Mouse (Mus musculus) stomach, postnatal 0 days (tissue): ENCODE measurements around the gene Wdr11. TPM values are rescaled to one million over a fixed set of nuclear protein-coding genes. Genes with fewer than 3 reads are reported as not detected.

Experiments used
- ATAC-seq: fragments of 200-750 bp; cut with Nextera tagmentation; 2 replicates; pipeline ENCODE4 v1.8.0; 2017; ENCODE audit not compliant: low FRiP score, low TSS enrichment
- DNase-seq: peaks from one replicate; pipeline ENCODE4 v3.0.0-alpha.2; 2016; ENCODE audit warnings: low spot score
- H3K27ac ChIP-seq: fragments of 300-500 bp; sonication (generic); replicated peaks from 2 replicates; pipeline ENCODE4 v1.5.1; 2014; ENCODE audit warnings: mild to moderate bottlenecking, control low read depth
- H3K27me3 ChIP-seq: fragments of 300-500 bp; sonication (generic); 2 replicates; pipeline ENCODE4 v1.6.1; 2014; ENCODE audit warnings: low read length; ENCODE audit not compliant: control insufficient read depth, insufficient read depth
- H3K36me3 ChIP-seq: fragments of 300-500 bp; sonication (generic); 2 replicates; pipeline ENCODE4 v1.6.1; 2014; ENCODE audit warnings: low read length, mixed read lengths; ENCODE audit not compliant: control insufficient read depth, insufficient read depth
- H3K4me1 ChIP-seq: fragments of 300-500 bp; sonication (generic); replicated peaks from 2 replicates; pipeline ENCODE4 v1.6.1; 2014; ENCODE audit warnings: antibody characterized with exemption; ENCODE audit not compliant: control insufficient read depth, insufficient read depth
- H3K4me2 ChIP-seq: fragments of 300-500 bp; sonication (generic); replicated peaks from 2 replicates; pipeline ENCODE4 v1.6.1; 2014; ENCODE audit warnings: low read depth, mild to moderate bottlenecking, control low read depth, moderate library complexity
- H3K4me3 ChIP-seq: fragments of 300-500 bp; sonication (generic); 2 replicates; pipeline ENCODE4 v1.5.1; 2014; ENCODE audit warnings: low read depth, low read length, control low read depth
- H3K9ac ChIP-seq: fragments of 300-500 bp; sonication (generic); 2 replicates; pipeline ENCODE4 v1.6.1; 2014; ENCODE audit warnings: mild to moderate bottlenecking, low read length, control low read depth, mixed read lengths
- H3K9me3 ChIP-seq: fragments of 300-500 bp; sonication (generic); 2 replicates; pipeline ENCODE4 v1.6.1; 2016; ENCODE audit warnings: low read length; ENCODE audit not compliant: control insufficient read depth
- CTCF ChIP-seq: IDR thresholded peaks from 2 replicates; pipeline ENCODE4 v1.5.1; 2016; ENCODE audit warnings: antibody characterized with exemption, low read depth, mild to moderate bottlenecking, moderate library complexity
- EP300 ChIP-seq: optimal IDR thresholded peaks from 2 replicates; pipeline ENCODE3; 2016; ENCODE audit warnings: antibody characterized with exemption
- WGBS: fragments of 180-500 bp; shearing (Covaris S2); extraction: QIAGEN DNeasy Blood & Tissue Kit; methylation state at CpG from one replicate; pipeline ENCODE4 v1.1.7; 2014; 5-methylcytosine and 5-hydroxymethylcytosine counted together
- polyA plus RNA-seq: library from polyadenylated mRNA; unstranded; fragments of >200 nt; fragmentation: Nextera tagmentation; extraction: Ambion mirVana; gene quantifications from 2 replicates; pipeline ENCODE4 v1.2.1, GENCODE M21; 2015

Wdr11 gene
- polyA plus RNA-seq, 1 experiment from 2014 or later: 13.9 TPM

- H3K9me3 ChIP-seq: no peaks in the 10 kb centered on the region
- 40% methylated on average over 18 of the region's 18 CpGs for WGBS
- H3K4me1 ChIP-seq: no peaks in the 10 kb centered on the region
- no peaks in the 10 kb centered on the region for H3K27me3 ChIP-seq
- H3K4me2 ChIP-seq: no peak overlapping the region
- peak; percentile 44 for DNase-seq
- no peaks in the 10 kb centered on the region for H3K36me3 ChIP-seq
- H3K27ac ChIP-seq: peak overlapping the region; percentile 76
- H3K9ac ChIP-seq: no peak overlapping the region
- TF ChIP-seq CTCF: no peak
- TF ChIP-seq EP300: peak; percentile 60
- H3K4me3 ChIP-seq: no peak overlapping the region
- ATAC-seq: peak; percentile 58
These were observed 80.3 kb downstream of the Wdr11 start for GRCm38 (mm10) chr7:129671675-129672651.

DNA sequence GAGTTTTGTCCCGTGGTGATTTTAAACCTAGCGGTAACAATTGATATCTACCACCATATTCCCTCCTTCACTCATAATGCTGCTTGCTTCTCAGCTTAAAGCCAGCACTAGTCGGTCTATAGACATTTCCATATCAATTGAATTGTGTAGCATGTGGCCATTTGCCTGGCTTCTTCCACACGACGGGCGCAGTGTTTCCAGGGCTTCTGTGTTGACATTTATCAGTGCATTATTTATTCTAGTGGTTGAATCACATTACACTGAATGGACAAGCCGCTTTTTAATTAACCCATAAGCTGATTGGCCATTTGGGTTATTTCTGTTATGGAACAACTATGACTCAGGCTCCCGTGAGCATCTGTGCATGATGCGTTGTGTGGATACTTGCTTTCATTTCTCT lies 82.1 kb downstream of the Wdr11 start:
- H3K9ac ChIP-seq: no peak overlapping the region
- TF ChIP-seq EP300 (no peak), CTCF (no peak)
- no peak overlapping the region for H3K4me2 ChIP-seq
- DNase-seq (no peak), ATAC-seq (no peak)
- H3K9me3 ChIP-seq: no peaks in the 10 kb centered on the region
- no peak overlapping the region for H3K27ac ChIP-seq
- H3K4me1 ChIP-seq: peaks cover 2% of the 10 kb centered on the region; the same call in 1 of the 2 replicates
- no peaks in the 10 kb centered on the region for H3K27me3 ChIP-seq
- H3K36me3 ChIP-seq: no peaks in the 10 kb centered on the region
- no peak overlapping the region for H3K4me3 ChIP-seq
- WGBS: 68% methylated on average over 9 of the region's 9 CpGs

GRCm38 (mm10) chr7:129674558-129674957 lies 82.9 kb downstream of the Wdr11 start:
- ATAC-seq (no peak), DNase-seq (no peak)
- Histone ChIP-seq H3K4me3 (no peak overlapping the region), H3K27ac (no peak overlapping the region), H3K4me2 (no peak overlapping the region), H3K4me1 (peaks cover 5% of the 10 kb centered on the region; the same call in 1 of the 2 replicates), H3K27me3 (no peaks in the 10 kb centered on the region), H3K9ac (no peak overlapping the region), H3K9me3 (no peaks in the 10 kb centered on the region), H3K36me3 (no peaks in the 10 kb centered on the region)
- 72% methylated on average over 4 of the region's 4 CpGs for WGBS
- no peak for TF ChIP-seq EP300
- TF ChIP-seq CTCF: no peak

DNA sequence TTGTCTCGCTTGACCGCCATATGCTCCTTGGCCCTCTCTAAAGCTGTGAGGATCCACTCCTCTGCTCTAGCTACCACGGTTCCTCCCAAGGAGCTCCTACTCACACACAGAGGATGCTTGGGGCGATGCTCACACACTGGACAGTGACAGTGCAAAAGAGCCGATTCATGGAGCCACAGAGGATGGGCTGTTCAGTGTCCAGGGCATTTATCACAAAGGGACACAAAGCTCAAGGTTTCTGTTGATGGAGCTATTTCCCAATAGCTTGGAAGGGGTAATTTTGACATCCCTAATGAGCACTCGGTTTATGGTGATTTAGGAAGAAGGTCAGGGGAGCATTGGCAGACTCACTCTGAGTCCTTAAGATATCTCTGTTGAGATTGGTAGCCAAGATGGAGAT lies 84.2 kb downstream of the Wdr11 start:
- Histone ChIP-seq H3K4me3 (no peak overlapping the region), H3K27ac (no peak overlapping the region), H3K4me1 (peaks cover 5% of the 10 kb centered on the region; the same call in 1 of the 2 replicates), H3K9me3 (no peaks in the 10 kb centered on the region), H3K36me3 (no peaks in the 10 kb centered on the region), H3K4me2 (no peak overlapping the region), H3K27me3 (no peaks in the 10 kb centered on the region), H3K9ac (no peak overlapping the region)
- DNase-seq: no peak
- no peak for TF ChIP-seq EP300
- no peak for TF ChIP-seq CTCF
- ATAC-seq: no peak
- WGBS: 91% methylated on average over 6 of the region's 6 CpGs

GRCm38 (mm10) chr7:129677141-129677540 lies 85.5 kb downstream of the Wdr11 start:
- Histone ChIP-seq H3K4me1 (peaks cover 5% of the 10 kb centered on the region; the same call in 1 of the 2 replicates), H3K27ac (no peak overlapping the region), H3K4me3 (no peak overlapping the region), H3K27me3 (no peaks in the 10 kb centered on the region), H3K4me2 (no peak overlapping the region), H3K36me3 (no peaks in the 10 kb centered on the region), H3K9me3 (no peaks in the 10 kb centered on the region), H3K9ac (no peak overlapping the region)
- DNase-seq (no peak), ATAC-seq (no peak)
- TF ChIP-seq EP300: no peak
- no peak for TF ChIP-seq CTCF
- WGBS: 74% methylated on average over 4 of the region's 4 CpGs

DNA sequence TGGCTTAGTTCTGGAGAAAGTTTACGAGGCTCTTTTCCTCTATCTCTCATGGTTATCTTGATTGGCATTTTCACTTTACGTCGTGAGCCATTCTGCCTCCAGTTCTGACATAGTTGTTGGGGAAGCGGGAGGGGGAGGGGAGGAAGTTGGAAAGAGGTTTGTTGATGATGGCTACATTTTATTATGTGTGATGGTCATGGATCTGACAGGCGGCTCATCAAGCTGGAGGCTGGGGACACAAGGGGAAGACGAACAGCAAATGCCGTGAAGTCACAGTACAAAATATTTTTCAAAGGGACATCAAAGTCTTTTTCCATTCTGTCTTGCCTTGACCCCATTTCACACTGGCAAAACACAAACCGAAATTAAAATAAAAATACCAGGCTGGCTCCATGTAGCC lies 86.8 kb downstream of the Wdr11 start:
- Histone ChIP-seq H3K36me3 (no peaks in the 10 kb centered on the region), H3K27ac (peak overlapping the region; percentile 56; the same call in 1 of the 2 replicates), H3K4me3 (no peak overlapping the region), H3K9me3 (no peaks in the 10 kb centered on the region), H3K9ac (no peak overlapping the region), H3K4me1 (peaks cover 5% of the 10 kb centered on the region; the same call in 1 of the 2 replicates), H3K4me2 (no peak overlapping the region), H3K27me3 (no peaks in the 10 kb centered on the region)
- TF ChIP-seq CTCF: no peak
- ATAC-seq: no peak
- 42% methylated on average over 8 of the region's 8 CpGs for WGBS
- no peak for DNase-seq
